Mouse (Mus musculus): ENCODE results near the gene Cgn. TPM values are rescaled to one million over a fixed set of nuclear protein-coding genes. Genes with fewer than 3 reads are reported as not detected.
A peak's percentile ranks its signal among the peaks of the same experiment; 100 is the strongest.
"Not testable (repeated sequence)": the region's sequence is repeated elsewhere in the genome, so short reads cannot be mapped to it uniquely, and the experiment has no call there.

The Cgn gene
- polyA plus RNA-seq, 1 experiment from 2014 or later = 5.4 TPM

DNA sequence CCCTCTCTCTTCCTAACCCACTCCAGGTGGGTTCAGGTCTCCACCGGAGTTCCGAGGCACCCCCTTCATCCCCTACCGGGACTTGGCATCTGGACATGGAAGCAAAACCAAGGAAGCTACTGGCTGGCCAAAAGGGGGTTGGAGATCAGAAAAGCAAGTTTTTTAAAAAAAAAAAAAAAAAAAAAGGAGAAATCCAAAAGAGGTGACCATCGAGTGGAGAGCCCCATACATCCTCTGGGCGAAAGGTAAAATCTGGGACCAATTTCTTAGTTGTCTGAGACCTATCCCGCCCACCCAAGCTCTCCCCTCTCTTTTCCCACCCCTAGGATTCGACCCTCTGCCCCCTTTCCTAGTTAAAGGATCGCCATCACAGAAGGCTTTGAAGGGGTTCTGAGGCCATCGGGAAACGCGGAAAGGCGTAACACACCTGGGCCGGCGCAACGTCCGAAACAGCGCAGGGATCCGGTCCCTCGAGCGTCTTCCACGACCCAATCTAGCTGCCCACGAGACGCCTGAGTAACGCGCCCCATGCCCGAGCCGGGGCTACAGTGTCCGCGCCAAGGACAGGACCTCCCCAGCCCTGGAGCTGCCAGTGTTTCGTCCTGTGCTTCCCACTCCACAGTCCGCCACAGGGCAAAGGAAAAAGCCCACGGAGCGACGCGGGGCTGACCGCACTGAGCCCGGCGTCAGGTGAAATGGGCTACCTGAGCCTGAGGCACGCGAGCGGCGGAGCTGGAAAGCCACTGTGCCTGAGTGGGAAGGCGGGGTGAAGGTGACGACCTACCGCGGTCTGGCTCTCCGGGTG, 28.8 kb downstream of the Cgn start:
- Histone ChIP-seq H3K4me3 (peak overlapping the region; percentile 35), H3K9ac (peak overlapping the region; percentile 58), H3K4me2 (peak overlapping the region; percentile 56), H3K27me3 (peaks cover 11% of the 10 kb centered on the region; the same call in 1 of the 2 replicates)
- not testable (repeated sequence) for H3K4me1 ChIP-seq (replicated peaks); H3K9me3 ChIP-seq; H3K27ac ChIP-seq (replicated peaks); H3K36me3 ChIP-seq
- WGBS = 4% methylated on average over 26 of the region's 47 CpGs
- peak; percentile 80 for ATAC-seq (ENCODE audit: low read depth)

DNA sequence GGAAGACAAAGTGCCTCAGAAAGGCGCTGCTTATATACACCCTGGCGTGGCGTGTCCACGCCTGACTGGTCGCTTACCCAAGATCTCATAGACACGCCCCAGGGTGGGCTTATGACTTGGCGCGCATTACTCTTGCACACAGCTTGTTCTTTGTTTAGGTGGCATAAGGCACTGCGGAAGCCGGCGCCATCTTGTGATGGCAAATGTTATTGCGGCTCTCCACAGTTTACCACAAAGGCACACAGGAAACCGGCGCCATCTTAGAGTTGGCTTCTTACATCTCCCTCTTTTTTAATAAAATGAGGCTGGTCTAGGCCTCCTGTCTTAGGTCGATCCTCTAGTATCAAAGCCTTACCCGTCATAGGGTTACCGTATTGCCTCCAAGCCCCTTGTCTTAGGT, 40.6 kb downstream of the Cgn start:
- ATAC-seq (ENCODE audit: low read depth) = no peak
- Histone ChIP-seq H3K27me3 (no peaks in the 10 kb centered on the region), H3K4me3 (no peak overlapping the region), H3K9ac (no peak overlapping the region), H3K4me1 (replicated peaks) (no peaks in the 10 kb centered on the region), H3K9me3 (0 out of 2 replicates have a peak, but pooled peaks cover 8% of the 10 kb centered on the region), H3K36me3 (no peaks in the 10 kb centered on the region), H3K27ac (replicated peaks) (no peak overlapping the region), H3K4me2 (no peak overlapping the region)
- 94% methylated on average over 17 of the region's 17 CpGs for WGBS

DNA sequence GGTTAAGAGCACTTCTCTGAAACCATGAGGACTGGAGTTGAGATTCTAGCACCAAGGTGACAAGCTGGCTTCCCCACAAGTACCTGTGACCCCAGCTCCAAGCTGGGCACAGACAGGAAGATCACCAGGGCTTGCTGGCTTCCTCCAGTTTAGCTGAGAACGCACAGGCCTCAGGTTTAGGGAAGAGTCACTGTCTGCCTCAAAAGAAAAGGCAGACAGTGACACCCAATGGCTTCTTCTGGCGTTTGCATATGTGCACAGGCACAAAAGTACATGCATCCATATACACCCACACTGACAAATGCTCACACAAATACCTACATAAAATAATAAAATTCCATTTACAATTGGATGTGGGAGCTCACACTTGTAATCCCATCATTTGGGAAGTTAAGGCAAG, 62.7 kb downstream of the Cgn start:
- not testable (repeated sequence) for H3K36me3 ChIP-seq; H3K4me2 ChIP-seq; H3K9me3 ChIP-seq; H3K4me3 ChIP-seq; H3K27ac ChIP-seq (replicated peaks); H3K27me3 ChIP-seq; ATAC-seq (ENCODE audit: low read depth); H3K9ac ChIP-seq; H3K4me1 ChIP-seq (replicated peaks)
- WGBS = 46% methylated on average over 2 of the region's 2 CpGs

DNA sequence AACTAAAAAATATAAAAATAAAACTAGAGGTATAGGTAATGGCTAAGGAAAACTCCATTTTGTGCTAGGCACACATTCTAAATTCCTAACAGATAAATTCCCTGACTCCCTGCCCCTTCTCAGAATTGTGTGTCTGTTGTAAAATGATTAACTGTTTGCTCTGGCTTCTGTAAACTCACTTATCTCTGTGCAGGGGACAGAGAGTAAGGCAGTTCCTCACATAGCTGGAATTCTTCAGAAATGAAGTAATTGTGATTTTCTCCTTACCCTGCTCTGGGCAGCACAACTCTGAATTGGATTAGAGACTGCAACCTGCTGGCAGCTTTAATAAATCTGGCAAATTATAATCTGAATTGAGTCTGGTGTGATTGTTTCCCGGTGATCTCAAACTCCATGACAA, 68.0 kb downstream of the Cgn start:
- not testable (repeated sequence) for ATAC-seq (ENCODE audit: low read depth); H3K27me3 ChIP-seq; H3K4me3 ChIP-seq; H3K36me3 ChIP-seq; H3K4me1 ChIP-seq (replicated peaks); H3K9me3 ChIP-seq; H3K4me2 ChIP-seq; H3K9ac ChIP-seq; H3K27ac ChIP-seq (replicated peaks)
- 52% methylated on average over 1 of the region's 1 CpGs for WGBS

DNA sequence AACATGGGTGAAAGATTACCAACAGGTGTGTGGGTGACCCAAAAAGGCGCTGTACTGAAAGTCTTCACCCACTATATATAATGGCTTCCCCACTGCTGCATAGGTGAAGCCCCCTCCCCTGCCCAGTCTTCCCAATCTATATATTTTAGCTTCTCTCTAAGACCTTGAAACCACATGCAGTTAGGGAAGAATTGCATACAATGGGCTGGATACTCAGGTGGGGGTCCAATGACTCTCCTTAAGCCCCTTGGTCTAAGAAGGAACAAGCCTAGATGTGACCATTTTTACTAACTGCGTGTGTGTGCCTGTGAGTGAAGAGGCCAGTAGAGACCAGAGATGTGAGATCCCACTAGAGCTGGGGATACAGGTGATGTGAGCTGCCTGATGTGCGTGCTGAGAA, 72.9 kb downstream of the Cgn start:
- H3K27me3 ChIP-seq; H3K4me3 ChIP-seq; H3K27ac ChIP-seq (replicated peaks); H3K9ac ChIP-seq; H3K9me3 ChIP-seq; H3K36me3 ChIP-seq; H3K4me1 ChIP-seq (replicated peaks); H3K4me2 ChIP-seq; ATAC-seq (ENCODE audit: low read depth): not testable (repeated sequence)
- 78% methylated on average over 3 of the region's 3 CpGs for WGBS

DNA sequence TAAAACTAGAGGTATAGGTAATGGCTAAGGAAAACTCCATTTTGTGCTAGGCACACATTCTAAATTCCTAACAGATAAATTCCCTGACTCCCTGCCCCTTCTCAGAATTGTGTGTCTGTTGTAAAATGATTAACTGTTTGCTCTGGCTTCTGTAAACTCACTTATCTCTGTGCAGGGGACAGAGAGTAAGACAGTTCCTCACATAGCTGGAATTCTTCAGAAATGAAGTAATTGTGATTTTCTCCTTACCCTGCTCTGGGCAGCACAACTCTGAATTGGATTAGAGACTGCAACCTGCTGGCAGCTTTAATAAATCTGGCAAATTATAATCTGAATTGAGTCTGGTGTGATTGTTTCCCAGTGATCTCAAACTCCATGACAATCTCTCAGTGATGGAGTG, 75.7 kb downstream of the Cgn start:
- H3K4me2 ChIP-seq; H3K9ac ChIP-seq; H3K9me3 ChIP-seq; ATAC-seq (ENCODE audit: low read depth); H3K36me3 ChIP-seq; H3K27me3 ChIP-seq; H3K4me1 ChIP-seq (replicated peaks); H3K4me3 ChIP-seq; H3K27ac ChIP-seq (replicated peaks): not testable (repeated sequence)

Other genes starting within 250 kb of the Cgn start
- gene Snx27, start 203.8 kb downstream of the Cgn start, polyA plus RNA-seq (2015; fragmentation: Nextera tagmentation; extraction: Ambion mirVana) = 77.0 and 83.0 TPM in 2 replicates
- gene Gm10972, start 143.4 kb downstream of the Cgn start, polyA plus RNA-seq (2015; fragmentation: Nextera tagmentation; extraction: Ambion mirVana) = not detected in 2 replicates
- gene Tuft1, start 127.6 kb downstream of the Cgn start, polyA plus RNA-seq (2015; fragmentation: Nextera tagmentation; extraction: Ambion mirVana) = 2.7 and 3.5 TPM in 2 replicates
- 0.53 TPM in 1 of 2 replicates, not detected in the other for gene Selenbp2, start 92.9 kb downstream of the Cgn start, polyA plus RNA-seq (2015; fragmentation: Nextera tagmentation; extraction: Ambion mirVana)
- 19.6 and 20.1 TPM in 2 replicates for gene Pogz, start 51.1 kb upstream of the Cgn start, polyA plus RNA-seq (2015; fragmentation: Nextera tagmentation; extraction: Ambion mirVana)
- gene Psmb4, start 100.5 kb upstream of the Cgn start, polyA plus RNA-seq (2015; fragmentation: Nextera tagmentation; extraction: Ambion mirVana) = 366 TPM in 2 replicates
- gene Selenbp1, start 146.6 kb upstream of the Cgn start, polyA plus RNA-seq (2015; fragmentation: Nextera tagmentation; extraction: Ambion mirVana) = 13.0 and 13.4 TPM in 2 replicates
- gene Rfx5, start 167.6 kb upstream of the Cgn start, polyA plus RNA-seq (2015; fragmentation: Nextera tagmentation; extraction: Ambion mirVana) = 5.5 and 6.1 TPM in 2 replicates
- 24.0 and 26.7 TPM in 2 replicates for gene Pi4kb, start 188.2 kb upstream of the Cgn start, polyA plus RNA-seq (2015; fragmentation: Nextera tagmentation; extraction: Ambion mirVana)
- gene Zfp687, start 229.0 kb upstream of the Cgn start, polyA plus RNA-seq (2015; fragmentation: Nextera tagmentation; extraction: Ambion mirVana) = 20.4 and 21.5 TPM in 2 replicates